Mouse (Mus musculus): ENCODE measurements around the gene Olfr1362. TPM values are rescaled to one million over a fixed set of nuclear protein-coding genes. Genes with fewer than 3 reads are reported as not detected.

Olfr1362 gene
- polyA plus RNA-seq (2015; fragmentation: Nextera tagmentation; extraction: Ambion mirVana) = not detected in 2 replicates

DNA sequence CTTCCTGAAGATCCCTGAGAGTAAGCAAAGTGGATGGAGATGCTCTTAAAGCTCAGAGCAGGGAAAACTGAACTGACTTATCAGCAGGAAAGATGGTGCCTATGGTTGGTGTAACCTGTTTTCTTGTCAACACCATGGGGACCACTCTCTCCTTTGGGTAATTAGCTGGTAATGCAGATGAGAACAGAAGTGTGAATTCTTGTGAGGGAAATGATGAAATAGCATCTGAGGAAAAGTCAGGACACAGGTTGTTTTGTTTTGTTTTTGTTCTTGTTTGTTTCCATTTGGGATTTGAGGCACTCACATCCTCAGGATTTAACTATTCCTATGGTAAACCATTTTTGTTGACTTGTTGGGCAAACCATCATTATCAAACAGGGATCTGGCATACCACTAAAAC is at the start of gene Olfr1362:
Gene Olfr1362 (minus strand): TSS at position 101 of the 400 bp plus-strand sequence.
- Histone ChIP-seq H3K4me3 (ENCODE audit: low read length) (no peak within 1 kb of the TSS), H3K27me3 (replicated peaks; ENCODE audit: control insufficient read depth, insufficient read depth, low read length) (no peaks in the 10 kb centered on the region), H3K9me3 (ENCODE audit: control insufficient read depth, low read length) (no peaks in the 10 kb centered on the region), H3K4me1 (ENCODE audit: control insufficient read depth, insufficient read depth, low read depth, low read length) (no peaks in the 10 kb centered on the region), H3K4me2 (ENCODE audit: low read length) (no peak within 1 kb of the TSS), H3K9ac (ENCODE audit: low read depth, low read length) (no peak within 1 kb of the TSS), H3K36me3 (ENCODE audit: control insufficient read depth, insufficient read depth, low read length) (no peaks in the 10 kb centered on the region), H3K27ac (ENCODE audit: low read depth, low read length) (no peak within 1 kb of the TSS)
- no peak for ATAC-seq

DNA sequence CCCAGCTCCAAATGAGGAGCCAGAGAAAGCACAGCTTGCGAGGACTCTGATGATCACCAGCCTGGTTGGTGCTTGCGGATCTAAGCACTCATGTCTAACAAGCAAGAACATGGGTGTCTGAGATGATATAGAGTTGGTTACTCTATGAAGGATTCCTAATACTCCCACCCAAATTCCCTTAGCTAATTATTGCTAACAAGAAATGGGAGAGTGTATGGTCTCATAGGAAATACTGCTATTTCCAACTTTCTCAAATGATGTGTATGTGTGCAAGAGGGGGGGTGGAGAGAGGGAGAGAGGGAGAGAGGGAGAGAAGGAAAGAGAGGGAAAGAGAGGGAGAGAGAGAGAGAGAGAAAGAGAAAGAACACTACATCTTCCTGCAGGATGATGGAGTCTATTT is 49.5 kb upstream of the Olfr1362 start, which contains the start of gene Olfr1361:
Gene Olfr1361 (minus strand): TSS at position 101 of the 400 bp plus-strand sequence.
- Histone ChIP-seq H3K4me1 (ENCODE audit: control insufficient read depth, insufficient read depth, low read depth, low read length) (no peaks in the 10 kb centered on the region), H3K27me3 (replicated peaks; ENCODE audit: control insufficient read depth, insufficient read depth, low read length) (no peaks in the 10 kb centered on the region), H3K4me2 (ENCODE audit: low read length) (no peak within 1 kb of the TSS), H3K27ac (ENCODE audit: low read depth, low read length) (no peak within 1 kb of the TSS), H3K4me3 (ENCODE audit: low read length) (no peak within 1 kb of the TSS), H3K9ac (ENCODE audit: low read depth, low read length) (no peak within 1 kb of the TSS), H3K9me3 (ENCODE audit: control insufficient read depth, low read length) (no peaks in the 10 kb centered on the region), H3K36me3 (ENCODE audit: control insufficient read depth, insufficient read depth, low read length) (no peaks in the 10 kb centered on the region)
- no peak for ATAC-seq
- 68% methylated on average over 2 of the region's 2 CpGs for WGBS

DNA sequence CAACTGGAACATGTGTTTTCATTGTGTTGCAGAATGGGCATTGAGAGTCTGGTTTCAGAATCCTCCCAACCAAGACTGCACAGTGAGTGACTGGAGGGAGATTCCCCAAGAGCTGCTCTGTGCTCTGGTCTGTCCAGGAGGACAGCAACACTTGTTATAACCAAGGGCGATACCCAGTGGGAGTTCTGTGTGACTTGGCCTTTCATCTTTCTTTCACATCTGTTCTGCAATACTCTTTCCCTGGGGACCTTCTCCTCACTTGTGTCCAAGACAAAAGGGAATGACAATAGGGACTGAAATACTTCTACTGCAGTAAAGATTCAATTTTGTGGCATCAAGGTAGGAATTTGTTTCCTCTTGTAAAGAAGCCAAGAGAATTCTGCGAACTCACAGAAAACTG is 28.6 kb upstream of the Olfr1362 start, which contains the start of gene Olfr11:
Gene Olfr11 (minus strand): TSS at position 101 of the 400 bp plus-strand sequence.
- Histone ChIP-seq H3K4me2 (ENCODE audit: low read length) (no peak within 1 kb of the TSS), H3K27ac (ENCODE audit: low read depth, low read length) (no peak within 1 kb of the TSS), H3K9me3 (ENCODE audit: control insufficient read depth, low read length) (no peaks in the 10 kb centered on the region), H3K4me3 (ENCODE audit: low read length) (no peak within 1 kb of the TSS), H3K27me3 (replicated peaks; ENCODE audit: control insufficient read depth, insufficient read depth, low read length) (no peaks in the 10 kb centered on the region), H3K4me1 (ENCODE audit: control insufficient read depth, insufficient read depth, low read depth, low read length) (no peaks in the 10 kb centered on the region), H3K36me3 (ENCODE audit: control insufficient read depth, insufficient read depth, low read length) (no peaks in the 10 kb centered on the region), H3K9ac (ENCODE audit: low read depth, low read length) (no peak within 1 kb of the TSS)
- ATAC-seq = no peak
- WGBS = 69% methylated on average over 2 of the region's 2 CpGs

DNA sequence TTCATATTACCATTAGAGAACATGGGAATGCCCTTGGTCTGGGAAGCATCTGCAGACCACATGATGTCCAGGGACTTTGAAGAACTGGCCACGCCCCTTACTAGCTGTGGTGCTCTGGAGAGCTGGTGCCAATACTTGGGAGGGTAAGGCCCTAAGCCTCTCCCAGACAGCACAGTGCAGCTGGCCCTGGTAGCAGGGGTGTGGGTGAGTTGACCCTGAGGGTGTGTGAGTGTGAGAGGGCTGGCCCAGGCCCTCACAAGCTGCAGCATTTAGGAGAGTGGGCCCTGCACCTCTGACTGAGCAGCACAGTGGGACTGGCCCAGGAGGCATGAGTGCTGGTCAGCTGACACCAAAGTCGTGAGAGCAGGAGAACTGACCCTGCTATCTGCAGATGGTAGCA is 22.2 kb downstream of the Olfr1362 start:
- no peaks in the 10 kb centered on the region for H3K36me3 ChIP-seq (ENCODE audit: control insufficient read depth, insufficient read depth, low read length)
- H3K4me1 ChIP-seq (ENCODE audit: control insufficient read depth, insufficient read depth, low read depth, low read length) = no peaks in the 10 kb centered on the region
- no peak overlapping the region for H3K9ac ChIP-seq (ENCODE audit: low read depth, low read length)
- WGBS = 69% methylated on average over 2 of the region's 2 CpGs
- H3K27me3 ChIP-seq (replicated peaks; ENCODE audit: control insufficient read depth, insufficient read depth, low read length) = no peaks in the 10 kb centered on the region
- no peak overlapping the region for H3K27ac ChIP-seq (ENCODE audit: low read depth, low read length)
- ATAC-seq = no peak
- H3K4me3 ChIP-seq (ENCODE audit: low read length) = no peak overlapping the region
- no peak overlapping the region for H3K4me2 ChIP-seq (ENCODE audit: low read length)
- no peaks in the 10 kb centered on the region for H3K9me3 ChIP-seq (ENCODE audit: control insufficient read depth, low read length)

DNA sequence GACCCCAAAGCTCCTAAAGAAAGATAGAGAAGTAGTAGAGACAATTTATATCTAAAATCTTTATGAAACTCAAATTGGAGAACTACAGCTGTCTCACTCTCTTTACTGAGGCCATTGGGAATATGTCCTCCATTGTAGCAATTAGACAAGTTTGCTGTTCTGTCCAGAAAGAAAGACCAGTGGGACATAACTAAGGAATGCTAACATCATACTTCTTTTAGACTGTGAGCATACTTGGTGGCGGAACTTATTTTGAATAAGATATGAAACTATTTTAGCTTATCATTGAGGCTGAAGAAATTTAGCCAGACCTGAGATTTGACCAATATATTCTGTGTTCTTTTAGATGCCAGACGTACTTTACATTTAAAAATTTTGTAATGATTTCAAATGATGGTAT is 32.2 kb downstream of the Olfr1362 start, which contains the start of gene Olfr1364:
Gene Olfr1364 (minus strand): TSS at position 101 of the 400 bp plus-strand sequence.
- no peak for ATAC-seq

More for the DNA sequence above, 32.2 kb downstream of the Olfr1362 start, which contains the start of gene Olfr1364:
- no peak within 1 kb of the TSS for H3K4me2 ChIP-seq (ENCODE audit: low read length)
- no peak within 1 kb of the TSS for H3K9ac ChIP-seq (ENCODE audit: low read depth, low read length)
- H3K27ac ChIP-seq (ENCODE audit: low read depth, low read length) = no peak within 1 kb of the TSS
- H3K4me3 ChIP-seq (ENCODE audit: low read length) = no peak within 1 kb of the TSS
- WGBS = 91% methylated on average over 2 of the region's 2 CpGs
- H3K4me1 ChIP-seq (ENCODE audit: control insufficient read depth, insufficient read depth, low read depth, low read length) = no peaks in the 10 kb centered on the region
- no peaks in the 10 kb centered on the region for H3K36me3 ChIP-seq (ENCODE audit: control insufficient read depth, insufficient read depth, low read length)
- H3K27me3 ChIP-seq (replicated peaks; ENCODE audit: control insufficient read depth, insufficient read depth, low read length) = no peaks in the 10 kb centered on the region
- no peaks in the 10 kb centered on the region for H3K9me3 ChIP-seq (ENCODE audit: control insufficient read depth, low read length)

Other genes starting within 250 kb of the Olfr1362 start
- gene Zkscan3, start 211.3 kb downstream of the Olfr1362 start, polyA plus RNA-seq (2015; fragmentation: Nextera tagmentation; extraction: Ambion mirVana) = 60.5 and 63.0 TPM in 2 replicates
- gene Pgbd1, start 173.0 kb downstream of the Olfr1362 start, polyA plus RNA-seq (2015; fragmentation: Nextera tagmentation; extraction: Ambion mirVana) = 2.8 and 3.5 TPM in 2 replicates
- 17.6 and 20.6 TPM in 2 replicates for gene Zscan26, start 160.3 kb downstream of the Olfr1362 start, polyA plus RNA-seq (2015; fragmentation: Nextera tagmentation; extraction: Ambion mirVana)
- gene Nkapl, start 145.5 kb downstream of the Olfr1362 start, polyA plus RNA-seq (2015; fragmentation: Nextera tagmentation; extraction: Ambion mirVana) = 2.5 and 3.2 TPM in 2 replicates
- gene Zkscan4, start 135.1 kb downstream of the Olfr1362 start, polyA plus RNA-seq (2015; fragmentation: Nextera tagmentation; extraction: Ambion mirVana) = 10.8 and 11.3 TPM in 2 replicates
- not detected in 2 replicates for gene Gm10065, start 134.6 kb downstream of the Olfr1362 start, polyA plus RNA-seq (2015; fragmentation: Nextera tagmentation; extraction: Ambion mirVana)
- 0.64 and 2.0 TPM in 2 replicates for gene AK157302, start 118.8 kb downstream of the Olfr1362 start, polyA plus RNA-seq (2015; fragmentation: Nextera tagmentation; extraction: Ambion mirVana)
- 6.5 and 23.7 TPM in 2 replicates for gene Gm11273, start 112.6 kb downstream of the Olfr1362 start, polyA plus RNA-seq (2015; fragmentation: Nextera tagmentation; extraction: Ambion mirVana)
- gene Zkscan8, start 82.9 kb downstream of the Olfr1362 start, polyA plus RNA-seq (2015; fragmentation: Nextera tagmentation; extraction: Ambion mirVana) = 4.3 and 4.4 TPM in 2 replicates
- 0.11 and 0.13 TPM in 2 replicates for gene Olfr1366, start 71.2 kb downstream of the Olfr1362 start, polyA plus RNA-seq (2015; fragmentation: Nextera tagmentation; extraction: Ambion mirVana)
- 0.05 and 0.09 TPM in 2 replicates for gene Olfr1535, start 54.1 kb downstream of the Olfr1362 start, polyA plus RNA-seq (2015; fragmentation: Nextera tagmentation; extraction: Ambion mirVana)
- not detected in 2 replicates for gene Olfr1364, start 32.3 kb downstream of the Olfr1362 start, polyA plus RNA-seq (2015; fragmentation: Nextera tagmentation; extraction: Ambion mirVana)
- gene Olfr11, start 28.5 kb upstream of the Olfr1362 start, polyA plus RNA-seq (2015; fragmentation: Nextera tagmentation; extraction: Ambion mirVana) = 0.05 TPM in 1 of 2 replicates, not detected in the other
- not detected in 2 replicates for gene Olfr1361, start 49.4 kb upstream of the Olfr1362 start, polyA plus RNA-seq (2015; fragmentation: Nextera tagmentation; extraction: Ambion mirVana)
- gene Olfr1360, start 63.4 kb upstream of the Olfr1362 start, polyA plus RNA-seq (2015; fragmentation: Nextera tagmentation; extraction: Ambion mirVana) = not detected in 2 replicates
- not detected in 2 replicates for gene Olfr1359, start 84.1 kb upstream of the Olfr1362 start, polyA plus RNA-seq (2015; fragmentation: Nextera tagmentation; extraction: Ambion mirVana)
- not detected in 2 replicates for gene Hist1h2bl, start 102.1 kb upstream of the Olfr1362 start, polyA plus RNA-seq (2015; fragmentation: Nextera tagmentation; extraction: Ambion mirVana)
- 5.1 and 6.5 TPM in 2 replicates for gene Hist1h2ai, start 102.4 kb upstream of the Olfr1362 start, polyA plus RNA-seq (2015; fragmentation: Nextera tagmentation; extraction: Ambion mirVana)
- gene Hist1h3h, start 103.6 kb upstream of the Olfr1362 start, polyA plus RNA-seq (2015; fragmentation: Nextera tagmentation; extraction: Ambion mirVana) = 0.98 TPM in 1 of 2 replicates, not detected in the other
- gene Hist1h2bm, start 108.0 kb upstream of the Olfr1362 start, polyA plus RNA-seq (2015; fragmentation: Nextera tagmentation; extraction: Ambion mirVana) = 0.50 and 1.2 TPM in 2 replicates
- 0.35 and 0.55 TPM in 2 replicates for gene Hist1h4j, start 121.0 kb upstream of the Olfr1362 start, polyA plus RNA-seq (2015; fragmentation: Nextera tagmentation; extraction: Ambion mirVana)
- not detected in 2 replicates for gene Hist1h4k, start 136.5 kb upstream of the Olfr1362 start, polyA plus RNA-seq (2015; fragmentation: Nextera tagmentation; extraction: Ambion mirVana)
- gene Hist1h2ak, start 139.8 kb upstream of the Olfr1362 start, polyA plus RNA-seq (2015; fragmentation: Nextera tagmentation; extraction: Ambion mirVana) = 3.3 and 4.8 TPM in 2 replicates
- not detected in 2 replicates for gene Hist1h2bn, start 140.1 kb upstream of the Olfr1362 start, polyA plus RNA-seq (2015; fragmentation: Nextera tagmentation; extraction: Ambion mirVana)
- gene Hist1h1b, start 166.6 kb upstream of the Olfr1362 start, polyA plus RNA-seq (2015; fragmentation: Nextera tagmentation; extraction: Ambion mirVana) = 2.7 and 3.1 TPM in 2 replicates
- 19.4 and 19.7 TPM in 2 replicates for gene Hist1h3i, start 169.3 kb upstream of the Olfr1362 start, polyA plus RNA-seq (2015; fragmentation: Nextera tagmentation; extraction: Ambion mirVana)
- gene Hist1h2an, start 173.2 kb upstream of the Olfr1362 start, polyA plus RNA-seq (2015; fragmentation: Nextera tagmentation; extraction: Ambion mirVana) = 1.2 TPM in 1 of 2 replicates, not detected in the other
- gene Hist1h2bp, start 173.4 kb upstream of the Olfr1362 start, polyA plus RNA-seq (2015; fragmentation: Nextera tagmentation; extraction: Ambion mirVana) = not detected in 2 replicates
- 4.0 and 4.4 TPM in 2 replicates for gene Hist1h2bq, start 196.2 kb upstream of the Olfr1362 start, polyA plus RNA-seq (2015; fragmentation: Nextera tagmentation; extraction: Ambion mirVana)
- gene Hist1h2ao, start 196.4 kb upstream of the Olfr1362 start, polyA plus RNA-seq (2015; fragmentation: Nextera tagmentation; extraction: Ambion mirVana) = not detected in 2 replicates
- gene Hist1h4m, start 197.7 kb upstream of the Olfr1362 start, polyA plus RNA-seq (2015; fragmentation: Nextera tagmentation; extraction: Ambion mirVana) = not detected in 2 replicates
- gene Hist1h4n, start 218.2 kb upstream of the Olfr1362 start, polyA plus RNA-seq (2015; fragmentation: Nextera tagmentation; extraction: Ambion mirVana) = 2.9 and 4.2 TPM in 2 replicates
- gene Hist1h2ap, start 219.5 kb upstream of the Olfr1362 start, polyA plus RNA-seq (2015; fragmentation: Nextera tagmentation; extraction: Ambion mirVana) = 530 and 568 TPM in 2 replicates
- gene Hist1h2br, start 219.7 kb upstream of the Olfr1362 start, polyA plus RNA-seq (2015; fragmentation: Nextera tagmentation; extraction: Ambion mirVana) = 3.8 and 4.2 TPM in 2 replicates

Data from hindbrain, embryonic 16.5 days (tissue).